Mouse (Mus musculus): ENCODE data around the gene Cnppd1. TPM values are rescaled to one million over a fixed set of nuclear protein-coding genes. Genes with fewer than 3 reads are reported as not detected.

Gene Cnppd1
- polyA plus RNA-seq, 1 experiment from 2014 or later: 35.9 TPM

DNA sequence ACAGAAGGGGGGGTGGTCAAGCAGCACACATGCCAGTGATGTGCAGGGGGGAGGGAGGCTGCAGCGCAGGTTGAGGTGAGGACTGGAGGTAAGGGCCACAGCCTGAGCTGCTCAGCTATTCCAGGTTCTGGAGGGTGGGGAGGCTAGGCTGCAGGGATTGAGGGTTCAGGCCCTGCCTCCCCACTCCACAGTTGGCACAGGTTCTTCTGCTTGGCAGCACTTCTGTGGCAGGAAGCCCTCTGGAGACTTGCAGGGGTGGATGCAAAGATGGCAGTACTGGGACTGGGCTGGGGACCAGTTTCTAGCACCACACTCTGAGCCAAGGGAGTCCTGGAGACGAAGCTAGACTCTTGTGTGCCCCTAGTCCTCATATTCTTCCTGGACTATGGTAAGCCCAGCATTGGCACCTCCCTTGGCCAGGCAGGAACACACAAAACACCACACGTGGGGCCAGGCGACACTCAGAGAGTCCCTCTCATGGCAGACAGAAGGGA is 38.9 kb upstream of the Cnppd1 start:
- WGBS: 81% methylated on average over 4 of the region's 4 CpGs
- Histone ChIP-seq H3K4me2 (ENCODE audit: low read depth, low read length) (no peak overlapping the region), H3K9ac (ENCODE audit: low read depth, low read length) (no peak overlapping the region), H3K4me3 (ENCODE audit: low read depth, low read length) (no peak overlapping the region), H3K4me1 (ENCODE audit: control insufficient read depth, insufficient read depth, low read length) (peaks cover 6% of the 10 kb centered on the region), H3K27ac (replicated peaks; ENCODE audit: low read depth, low read length) (no peak overlapping the region), H3K9me3 (ENCODE audit: control insufficient read depth, low read length) (no peaks in the 10 kb centered on the region), H3K36me3 (ENCODE audit: control insufficient read depth, insufficient read depth, low read length) (peaks cover 59% of the 10 kb centered on the region), H3K27me3 (replicated peaks; ENCODE audit: control insufficient read depth, insufficient read depth, low read length) (no peaks in the 10 kb centered on the region)
- ATAC-seq (ENCODE audit: low read depth) (no peak), DNase-seq (ENCODE audit: low spot score) (no peak)

DNA sequence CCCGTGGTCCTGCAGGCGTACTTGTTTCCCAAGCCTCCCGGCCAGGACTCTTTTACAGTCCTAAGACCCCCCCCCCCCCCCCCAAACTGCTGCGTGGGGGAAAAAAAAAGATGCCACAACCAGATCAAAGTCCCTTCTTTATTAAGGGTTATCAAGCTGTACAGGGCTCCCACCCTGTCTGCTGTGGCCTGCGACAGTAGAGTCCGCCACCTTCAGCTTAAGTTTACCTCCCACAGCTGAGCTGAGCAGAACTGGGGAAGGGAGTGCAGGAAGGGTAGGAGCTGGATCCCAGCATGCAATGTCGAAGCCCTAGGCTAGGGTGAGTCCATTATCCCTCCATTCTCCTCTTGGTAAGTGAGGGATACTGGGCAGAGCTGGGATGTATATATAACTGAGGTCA is 38.2 kb upstream of the Cnppd1 start:
- DNase-seq (ENCODE audit: low spot score): no peak
- H3K9ac ChIP-seq (ENCODE audit: low read depth, low read length): no peak overlapping the region
- H3K4me3 ChIP-seq (ENCODE audit: low read depth, low read length): peak overlapping the region; percentile 56
- peaks cover 59% of the 10 kb centered on the region for H3K36me3 ChIP-seq (ENCODE audit: control insufficient read depth, insufficient read depth, low read length)
- H3K4me2 ChIP-seq (ENCODE audit: low read depth, low read length): peak overlapping the region; percentile 99
- no peaks in the 10 kb centered on the region for H3K9me3 ChIP-seq (ENCODE audit: control insufficient read depth, low read length)
- peaks cover 6% of the 10 kb centered on the region for H3K4me1 ChIP-seq (ENCODE audit: control insufficient read depth, insufficient read depth, low read length)
- ATAC-seq (ENCODE audit: low read depth): no peak
- H3K27ac ChIP-seq (replicated peaks; ENCODE audit: low read depth, low read length): no peak overlapping the region
- no peaks in the 10 kb centered on the region for H3K27me3 ChIP-seq (replicated peaks; ENCODE audit: control insufficient read depth, insufficient read depth, low read length)
- 42% methylated on average over 6 of the region's 7 CpGs for WGBS

- Histone ChIP-seq H3K4me1 (ENCODE audit: control insufficient read depth, insufficient read depth, low read length) (peaks cover 6% of the 10 kb centered on the region), H3K4me2 (ENCODE audit: low read depth, low read length) (peak within 1 kb of the TSS; percentile 99), H3K27ac (replicated peaks; ENCODE audit: low read depth, low read length) (no peak within 1 kb of the TSS), H3K36me3 (ENCODE audit: control insufficient read depth, insufficient read depth, low read length) (peaks cover 57% of the 10 kb centered on the region), H3K9ac (ENCODE audit: low read depth, low read length) (peak within 1 kb of the TSS; percentile 68), H3K9me3 (ENCODE audit: control insufficient read depth, low read length) (no peaks in the 10 kb centered on the region), H3K27me3 (replicated peaks; ENCODE audit: control insufficient read depth, insufficient read depth, low read length) (no peaks in the 10 kb centered on the region), H3K4me3 (ENCODE audit: low read depth, low read length) (peak within 1 kb of the TSS; percentile 56)
- DNase-seq (ENCODE audit: low spot score): peak; percentile 96
- ATAC-seq (ENCODE audit: low read depth): peak; percentile 98
- under 1% methylated on average over 27 of the region's 31 CpGs for WGBS
Observed at GRCm38 (mm10) chr1:75180105-75180590, 37.6 kb upstream of the Cnppd1 start, which contains the start of gene Abcb6. Gene Abcb6, minus strand, starts transcription at chr1:75180392.

GRCm38 (mm10) chr1:75179334-75180104 is 37.0 kb upstream of the Cnppd1 start:
- peak overlapping the region; percentile 68 for H3K9ac ChIP-seq (ENCODE audit: low read depth, low read length)
- peak; percentile 16 for DNase-seq (ENCODE audit: low spot score)
- peak; percentile 27 for ATAC-seq (ENCODE audit: low read depth)
- WGBS: 6% methylated on average over 22 of the region's 23 CpGs
- peaks cover 6% of the 10 kb centered on the region for H3K4me1 ChIP-seq (ENCODE audit: control insufficient read depth, insufficient read depth, low read length)
- H3K27me3 ChIP-seq (replicated peaks; ENCODE audit: control insufficient read depth, insufficient read depth, low read length): no peaks in the 10 kb centered on the region
- H3K27ac ChIP-seq (replicated peaks; ENCODE audit: low read depth, low read length): no peak overlapping the region
- peaks cover 55% of the 10 kb centered on the region for H3K36me3 ChIP-seq (ENCODE audit: control insufficient read depth, insufficient read depth, low read length)
- peak overlapping the region; percentile 99 for H3K4me2 ChIP-seq (ENCODE audit: low read depth, low read length)
- no peaks in the 10 kb centered on the region for H3K9me3 ChIP-seq (ENCODE audit: control insufficient read depth, low read length)
- peak overlapping the region; percentile 56 for H3K4me3 ChIP-seq (ENCODE audit: low read depth, low read length)

DNA sequence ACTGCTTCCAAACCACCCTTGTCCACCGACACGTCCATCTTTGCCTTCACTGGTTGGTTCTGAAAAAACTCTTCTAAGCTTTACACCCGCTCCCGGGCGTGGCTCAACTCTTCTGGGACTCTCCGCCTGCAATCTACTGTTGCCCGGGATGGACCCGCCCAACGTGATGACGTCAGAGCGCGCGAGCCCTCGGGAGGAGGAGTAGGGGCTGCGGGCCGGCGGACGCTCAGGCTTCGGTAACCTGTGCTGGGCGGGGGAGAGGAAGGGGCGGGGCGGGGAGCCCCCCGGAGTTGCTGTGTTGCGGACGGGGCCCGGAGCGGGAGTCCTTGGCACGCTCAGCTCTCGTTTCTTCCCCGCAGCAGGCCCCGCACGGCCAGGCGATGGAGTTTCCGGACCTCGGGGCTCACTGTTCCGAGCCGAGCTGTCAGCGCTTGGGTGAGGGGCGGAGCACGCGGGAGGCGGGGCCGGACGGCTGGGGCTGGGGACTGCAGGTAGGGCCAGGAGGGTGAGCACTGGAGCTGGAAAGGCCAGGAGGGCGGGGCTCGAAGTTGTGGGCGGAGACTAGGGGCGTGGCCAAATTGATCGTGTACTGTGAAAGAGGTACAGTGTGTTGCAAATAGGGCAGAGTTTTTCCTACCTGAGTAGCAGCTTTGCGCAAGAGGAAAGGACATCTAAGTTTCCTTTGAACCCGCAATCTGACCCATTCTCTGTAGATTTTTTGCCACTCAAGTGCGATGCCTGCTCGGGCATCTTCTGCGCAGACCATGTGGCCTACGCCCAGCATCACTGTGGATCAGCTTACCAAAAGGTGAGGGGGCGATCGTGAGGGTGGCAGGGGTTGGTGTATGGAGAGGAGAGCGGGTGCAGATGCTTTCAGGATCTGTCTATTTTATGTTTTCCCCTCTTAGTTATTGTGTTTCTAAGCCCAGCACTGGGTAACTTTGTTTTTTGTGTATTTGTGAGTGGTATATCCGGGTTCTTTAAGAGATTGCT is 26.3 kb upstream of the Cnppd1 start, which contains the start of gene Zfand2b:
Gene Zfand2b (plus strand): TSS at position 175 of the 993 bp plus-strand sequence.
- H3K4me2 ChIP-seq (ENCODE audit: low read depth, low read length): peak within 1 kb of the TSS; percentile 62
- peak; percentile 97 for ATAC-seq (ENCODE audit: low read depth)
- peak; percentile 97 for DNase-seq (ENCODE audit: low spot score)
- H3K4me1 ChIP-seq (ENCODE audit: control insufficient read depth, insufficient read depth, low read length): peaks cover 7% of the 10 kb centered on the region
- H3K27me3 ChIP-seq (replicated peaks; ENCODE audit: control insufficient read depth, insufficient read depth, low read length): no peaks in the 10 kb centered on the region
- H3K9ac ChIP-seq (ENCODE audit: low read depth, low read length): peak within 1 kb of the TSS; percentile 75
- H3K27ac ChIP-seq (replicated peaks; ENCODE audit: low read depth, low read length): peak within 1 kb of the TSS; percentile 85
- H3K9me3 ChIP-seq (ENCODE audit: control insufficient read depth, low read length): no peaks in the 10 kb centered on the region
- WGBS: 1% methylated on average over 54 of the region's 59 CpGs
- peaks cover 40% of the 10 kb centered on the region for H3K36me3 ChIP-seq (ENCODE audit: control insufficient read depth, insufficient read depth, low read length)
- H3K4me3 ChIP-seq (ENCODE audit: low read depth, low read length): peak within 1 kb of the TSS; percentile 63

GRCm38 (mm10) chr1:75168093-75168471 is 25.6 kb upstream of the Cnppd1 start:
- H3K4me3 ChIP-seq (ENCODE audit: low read depth, low read length): peak overlapping the region; percentile 63
- peaks cover 33% of the 10 kb centered on the region for H3K36me3 ChIP-seq (ENCODE audit: control insufficient read depth, insufficient read depth, low read length)
- H3K9ac ChIP-seq (ENCODE audit: low read depth, low read length): peak overlapping the region; percentile 75
- H3K27me3 ChIP-seq (replicated peaks; ENCODE audit: control insufficient read depth, insufficient read depth, low read length): no peaks in the 10 kb centered on the region
- H3K4me1 ChIP-seq (ENCODE audit: control insufficient read depth, insufficient read depth, low read length): peaks cover 7% of the 10 kb centered on the region
- H3K4me2 ChIP-seq (ENCODE audit: low read depth, low read length): peak overlapping the region; percentile 62
- WGBS: 12% methylated on average over 7 of the region's 7 CpGs
- DNase-seq (ENCODE audit: low spot score) (no peak), ATAC-seq (ENCODE audit: low read depth) (peak; percentile 16; the same call in 1 of the 2 replicates)
- H3K9me3 ChIP-seq (ENCODE audit: control insufficient read depth, low read length): no peaks in the 10 kb centered on the region
- peak overlapping the region; percentile 85 for H3K27ac ChIP-seq (replicated peaks; ENCODE audit: low read depth, low read length)

- ATAC-seq (ENCODE audit: low read depth) (no peak), DNase-seq (ENCODE audit: low spot score) (no peak)
- Histone ChIP-seq H3K36me3 (ENCODE audit: control insufficient read depth, insufficient read depth, low read length) (no peaks in the 10 kb centered on the region), H3K4me3 (ENCODE audit: low read depth, low read length) (no peak overlapping the region), H3K27me3 (replicated peaks; ENCODE audit: control insufficient read depth, insufficient read depth, low read length) (no peaks in the 10 kb centered on the region), H3K9ac (ENCODE audit: low read depth, low read length) (no peak overlapping the region), H3K9me3 (ENCODE audit: control insufficient read depth, low read length) (no peaks in the 10 kb centered on the region), H3K27ac (replicated peaks; ENCODE audit: low read depth, low read length) (no peak overlapping the region), H3K4me2 (ENCODE audit: low read depth, low read length) (no peak overlapping the region), H3K4me1 (ENCODE audit: control insufficient read depth, insufficient read depth, low read length) (no peaks in the 10 kb centered on the region)
- WGBS: 86% methylated on average over 4 of the region's 4 CpGs
Observed at GRCm38 (mm10) chr1:75160256-75160617, 17.7 kb upstream of the Cnppd1 start.

DNA sequence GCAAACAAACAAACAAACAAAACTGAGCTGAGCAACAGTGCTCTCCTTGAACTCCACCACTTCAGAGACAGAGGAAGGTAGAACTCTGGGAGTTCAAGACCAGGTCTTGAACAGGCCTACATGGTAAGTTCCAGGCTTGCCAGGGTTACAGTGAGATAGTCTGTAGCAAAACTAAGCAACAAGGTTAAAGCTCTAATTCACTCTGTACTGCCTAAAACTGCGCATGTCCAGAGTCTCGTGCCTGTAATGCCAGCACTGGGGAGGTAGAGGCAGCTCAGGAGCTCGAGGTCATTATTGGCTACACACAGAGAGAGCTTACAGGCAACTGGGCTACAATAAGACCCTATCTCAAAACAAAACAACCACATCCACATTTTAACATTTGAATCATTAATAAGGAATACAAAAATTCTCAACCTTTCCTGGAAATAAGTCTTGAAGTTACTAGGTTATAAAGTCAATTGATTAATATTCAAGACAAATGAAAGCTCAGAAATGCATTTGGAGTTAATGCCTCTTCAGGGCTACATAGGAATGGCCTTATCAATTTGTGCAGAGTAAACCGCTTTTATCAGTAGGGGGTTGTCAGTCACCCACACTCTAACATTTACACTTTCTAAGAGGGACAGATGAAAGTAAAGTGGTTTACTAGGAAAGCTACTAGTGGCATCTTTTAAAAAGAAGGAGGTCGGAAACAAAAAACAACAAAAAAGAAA is 17.2 kb upstream of the Cnppd1 start:
- H3K27ac ChIP-seq (replicated peaks; ENCODE audit: low read depth, low read length): no peak overlapping the region
- H3K27me3 ChIP-seq (replicated peaks; ENCODE audit: control insufficient read depth, insufficient read depth, low read length): no peaks in the 10 kb centered on the region
- no peaks in the 10 kb centered on the region for H3K9me3 ChIP-seq (ENCODE audit: control insufficient read depth, low read length)
- WGBS: 61% methylated on average over 5 of the region's 5 CpGs
- H3K9ac ChIP-seq (ENCODE audit: low read depth, low read length): no peak overlapping the region
- H3K36me3 ChIP-seq (ENCODE audit: control insufficient read depth, insufficient read depth, low read length): no peaks in the 10 kb centered on the region
- H3K4me2 ChIP-seq (ENCODE audit: low read depth, low read length): no peak overlapping the region
- DNase-seq (ENCODE audit: low spot score) (no peak), ATAC-seq (ENCODE audit: low read depth) (no peak)
- no peak overlapping the region for H3K4me3 ChIP-seq (ENCODE audit: low read depth, low read length)
- H3K4me1 ChIP-seq (ENCODE audit: control insufficient read depth, insufficient read depth, low read length): no peaks in the 10 kb centered on the region
